15 mouse cellular contexts compared by ENCODE assay signal in genomic region chr7:99177386-99177785, GRCm38 (mm10).
"Had no signal": no experiment of that assay in that cellular context is flagged by ENCODE, and none has a peak within 500 bp of the region (broad histone marks: within the 10 kb centered on the region; RNA-seq: fewer than 3 reads in every experiment).

No protein-coding gene starts in this region.

- H3K36me3 ChIP-seq: kidney, embryonic 15.5 days; limb, embryonic 13.5 days; midbrain, embryonic 10.5 days; neural tube, embryonic 12.5 days; stomach, embryonic 15.5 days had no signal

- H3K27me3 ChIP-seq: stomach, embryonic 15.5 days had no signal

- H3K4me3 ChIP-seq: kidney, embryonic 15.5 days; limb, embryonic 13.5 days; midbrain, embryonic 10.5 days; neural tube, embryonic 12.5 days; stomach, embryonic 15.5 days had no signal

- ATAC-seq: inflammation-experienced regulatory T-cells, adult 6 months had no signal

- H3K27ac ChIP-seq: kidney, embryonic 15.5 days; limb, embryonic 13.5 days; midbrain, embryonic 10.5 days; neural tube, embryonic 12.5 days; stomach, embryonic 15.5 days had no signal

- H3K9ac ChIP-seq: kidney, embryonic 15.5 days; limb, embryonic 13.5 days; lung, embryonic 14.5 days; neural tube, embryonic 12.5 days; stomach, embryonic 15.5 days had no signal

- H3K4me2 ChIP-seq: kidney, embryonic 15.5 days; limb, embryonic 13.5 days; liver, embryonic 11.5 days; lung, embryonic 14.5 days; neural tube, embryonic 12.5 days; stomach, embryonic 15.5 days had no signal

- H3K4me1 ChIP-seq: neural tube, embryonic 12.5 days had no signal

- DNase-seq: kidney, adult 2 months; kidney, postnatal 14 days; layer of hippocampus, postnatal 36 days; lung, embryonic 14.5 days; lung, postnatal 10 days; midbrain, embryonic 14.5 days; thymus, adult 2 months; thymus, postnatal 25 days had no signal

- H3K9me3 ChIP-seq: kidney, embryonic 15.5 days; limb, embryonic 13.5 days; midbrain, embryonic 10.5 days; neural tube, embryonic 12.5 days; stomach, embryonic 15.5 days had no signal
